Mouse (Mus musculus): ENCODE measurements around the gene Ppm1f. TPM values are rescaled to one million over a fixed set of nuclear protein-coding genes. Genes with fewer than 3 reads are reported as not detected.

Gene Ppm1f
- polyA plus RNA-seq, 1 experiment from 2014 or later, result 31.3 TPM

DNA sequence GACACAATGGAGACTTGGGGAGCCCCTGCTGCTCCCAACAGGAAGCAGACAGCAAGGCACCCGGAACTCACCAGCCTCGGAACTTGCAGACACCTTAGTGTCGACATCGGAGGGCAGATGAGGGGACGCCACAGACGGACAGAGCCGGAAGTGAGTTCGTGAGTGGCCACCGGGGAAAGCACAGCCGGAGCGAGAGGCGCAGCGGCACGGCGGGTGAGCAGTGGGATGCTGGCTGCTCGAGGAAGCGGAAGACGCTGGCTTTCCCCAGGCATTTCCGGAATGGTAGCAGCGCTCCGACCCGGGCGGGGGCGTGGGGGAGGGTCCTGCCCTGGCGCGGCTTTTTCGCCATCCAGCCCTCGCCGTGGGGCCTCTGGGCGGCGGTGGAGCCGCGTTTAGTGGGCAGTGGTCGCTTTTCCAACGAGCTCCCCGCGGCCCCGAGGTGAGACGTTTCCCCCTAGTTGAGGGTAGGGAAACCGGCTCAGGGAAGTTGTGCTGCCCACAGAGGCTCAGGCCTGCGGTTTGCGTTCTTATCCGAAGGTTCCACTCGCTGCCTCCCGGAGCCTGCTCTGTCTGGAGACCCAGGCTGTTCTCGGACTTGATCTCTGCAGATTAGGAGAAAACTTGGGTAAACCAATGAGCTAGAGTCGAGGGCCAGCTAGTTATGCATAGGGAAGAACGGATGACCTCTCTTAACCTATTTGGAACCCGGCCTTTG lies 25.5 kb upstream of the Ppm1f start, which contains the start of the genes Top3b and Vpreb1:
Top3b (plus strand) TSS at position 120 of the 715 bp plus-strand sequence.
Vpreb1 (minus strand) TSS at position 227 of the 715 bp plus-strand sequence.
- peak within 1 kb of the TSS; percentile 77 for H3K4me2 ChIP-seq (replicated peaks)
- peak; percentile 97 for ATAC-seq (ENCODE audit: low FRiP score, low read depth)
- H3K27me3 ChIP-seq (replicated peaks), result no peaks in the 10 kb centered on the region
- peak within 1 kb of the TSS; percentile 77 for H3K4me3 ChIP-seq
- H3K27ac ChIP-seq, result peak within 1 kb of the TSS; percentile 85
- H3K36me3 ChIP-seq, result peaks cover 6% of the 10 kb centered on the region
- under 1% methylated on average over 49 of the region's 49 CpGs for WGBS
- 0 out of 2 replicates have a peak, but pooled peaks cover under 1% of the 10 kb centered on the region for H3K9me3 ChIP-seq
- peak within 1 kb of the TSS; percentile 83 for H3K9ac ChIP-seq
- peaks cover 9% of the 10 kb centered on the region; the same call in 1 of the 2 replicates for H3K4me1 ChIP-seq

DNA sequence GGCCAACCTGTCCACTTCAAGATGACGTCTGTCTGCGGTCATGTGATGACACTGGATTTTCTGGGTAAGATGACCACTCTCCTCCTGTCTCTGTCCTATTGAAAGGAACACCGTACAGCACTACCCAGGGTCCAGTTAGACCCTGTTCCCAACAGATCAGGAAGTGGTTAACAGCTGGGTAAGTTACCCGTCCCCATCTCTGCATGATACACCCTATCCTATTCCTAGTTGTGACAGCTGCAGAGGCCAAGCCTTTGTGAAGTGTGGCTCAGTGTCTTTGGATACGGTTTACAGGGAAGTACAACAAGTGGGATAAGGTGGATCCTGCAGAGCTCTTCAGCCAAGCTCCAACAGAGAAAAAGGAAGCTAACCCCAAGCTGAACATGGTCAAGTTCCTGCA lies 17.2 kb upstream of the Ppm1f start:
- Histone ChIP-seq H3K9ac (no peak overlapping the region), H3K36me3 (peaks cover 85% of the 10 kb centered on the region)
- ATAC-seq (ENCODE audit: low FRiP score, low read depth), result no peak

DNA sequence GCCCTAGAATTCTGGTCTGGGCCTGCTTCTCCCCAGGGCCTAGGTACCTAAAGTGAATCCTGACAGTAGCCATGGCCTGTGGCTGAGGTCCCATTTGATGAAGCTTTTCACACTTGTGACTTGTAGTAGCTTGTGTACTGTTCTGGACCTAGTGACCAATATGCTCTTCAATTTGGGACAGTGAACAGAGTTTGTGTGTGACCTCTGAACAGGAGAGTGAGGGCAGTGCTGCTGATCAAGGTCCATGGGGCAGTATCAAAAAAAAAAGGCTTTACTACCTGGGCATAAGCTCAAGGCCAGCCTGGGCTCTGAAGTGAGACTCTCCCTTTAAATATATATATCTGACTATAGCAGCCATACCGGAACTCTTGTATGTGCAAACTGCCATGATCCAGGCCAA lies 7.9 kb upstream of the Ppm1f start:
- Histone ChIP-seq H3K4me2 (replicated peaks) (no peak overlapping the region), H3K4me3 (no peak overlapping the region), H3K9me3 (no peaks in the 10 kb centered on the region), H3K27ac (no peak overlapping the region), H3K4me1 (no peaks in the 10 kb centered on the region), H3K9ac (no peak overlapping the region), H3K36me3 (peaks cover 99% of the 10 kb centered on the region), H3K27me3 (replicated peaks) (no peaks in the 10 kb centered on the region)
- ATAC-seq (ENCODE audit: low FRiP score, low read depth), result no peak
- WGBS, result 96% methylated on average over 1 of the region's 1 CpGs

More for the DNA sequence above, 17.2 kb upstream of the Ppm1f start:
- Histone ChIP-seq H3K4me2 (replicated peaks) (no peak overlapping the region), H3K27ac (no peak overlapping the region), H3K27me3 (replicated peaks) (no peaks in the 10 kb centered on the region), H3K9me3 (0 out of 2 replicates have a peak, but pooled peaks cover 10% of the 10 kb centered on the region), H3K4me3 (no peak overlapping the region), H3K4me1 (no peaks in the 10 kb centered on the region)
- WGBS, result 93% methylated on average over 5 of the region's 5 CpGs

DNA sequence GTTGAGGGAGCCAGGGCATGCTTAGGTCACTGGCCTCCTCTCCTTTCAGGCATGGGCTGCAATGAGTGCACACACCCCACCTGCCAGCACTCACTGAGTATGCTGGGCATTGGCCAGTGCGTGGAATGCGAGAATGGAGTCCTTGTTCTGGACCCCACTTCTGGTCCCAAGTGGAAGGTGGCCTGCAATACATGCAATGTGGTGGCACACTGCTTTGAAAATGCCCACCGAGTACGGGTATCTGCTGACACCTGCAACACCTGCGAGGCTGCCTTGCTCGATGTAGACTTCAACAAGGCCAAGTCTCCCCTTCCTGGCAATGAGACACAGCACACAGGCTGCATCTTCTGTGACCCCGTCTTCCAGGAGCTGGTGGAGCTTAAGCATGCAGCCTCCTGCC lies 3.9 kb upstream of the Ppm1f start:
- Histone ChIP-seq H3K27me3 (replicated peaks) (no peaks in the 10 kb centered on the region), H3K27ac (no peak overlapping the region), H3K9me3 (no peaks in the 10 kb centered on the region), H3K4me1 (peaks cover 6% of the 10 kb centered on the region), H3K4me3 (no peak overlapping the region), H3K4me2 (replicated peaks) (no peak overlapping the region), H3K36me3 (peaks cover 70% of the 10 kb centered on the region), H3K9ac (no peak overlapping the region)
- 92% methylated on average over 7 of the region's 7 CpGs for WGBS
- no peak for ATAC-seq (ENCODE audit: low FRiP score, low read depth)

- Histone ChIP-seq H3K4me1 (peaks cover 10% of the 10 kb centered on the region), H3K36me3 (peaks cover 37% of the 10 kb centered on the region), H3K27ac (no peak overlapping the region), H3K9me3 (no peaks in the 10 kb centered on the region), H3K4me3 (no peak overlapping the region), H3K4me2 (replicated peaks) (peak overlapping the region; percentile 74), H3K27me3 (replicated peaks) (no peaks in the 10 kb centered on the region), H3K9ac (no peak overlapping the region; the same call in 1 of the 2 replicates)
- 20% methylated on average over 4 of the region's 4 CpGs for WGBS
- ATAC-seq (ENCODE audit: low FRiP score, low read depth), result no peak
Measured at GRCm38 (mm10) chr16:16896015-16896381, 271 bp upstream of the Ppm1f start.

DNA sequence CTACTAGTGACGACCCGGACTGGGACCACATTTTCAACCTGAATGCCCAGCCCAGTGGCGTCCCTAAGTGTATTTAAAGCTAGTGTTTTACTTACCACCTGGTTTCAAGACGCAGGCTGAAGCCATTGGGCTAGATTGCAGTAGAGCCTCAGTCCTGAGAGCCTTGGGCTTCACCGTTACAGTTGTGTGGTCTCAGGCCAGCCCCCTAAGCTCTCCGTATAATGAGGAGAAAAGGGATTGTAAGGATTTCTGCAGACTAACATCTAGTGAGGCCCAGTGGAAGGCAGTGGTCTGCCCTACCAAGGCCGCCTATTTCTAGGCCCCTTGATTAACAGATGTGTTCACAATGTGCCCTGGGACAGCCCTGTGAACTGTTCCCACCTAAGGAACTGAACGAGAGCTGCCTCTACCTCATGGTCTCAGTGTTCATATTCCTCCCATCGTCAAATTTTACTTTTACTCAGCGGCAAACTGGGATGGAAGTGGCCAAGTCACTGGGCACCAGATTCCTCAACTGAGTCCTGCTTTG lies 851 bp downstream of the Ppm1f start:
- H3K36me3 ChIP-seq, result peaks cover 26% of the 10 kb centered on the region
- H3K4me2 ChIP-seq (replicated peaks), result peak overlapping the region; percentile 74
- no peak; the same call in none of the 2 replicates for ATAC-seq (ENCODE audit: low FRiP score, low read depth)
- 32% methylated on average over 10 of the region's 10 CpGs for WGBS
- H3K27ac ChIP-seq, result no peak overlapping the region
- H3K4me1 ChIP-seq, result peaks cover 10% of the 10 kb centered on the region
- peak overlapping the region; percentile 67 for H3K9ac ChIP-seq
- H3K27me3 ChIP-seq (replicated peaks), result no peaks in the 10 kb centered on the region
- no peaks in the 10 kb centered on the region for H3K9me3 ChIP-seq
- peak overlapping the region; percentile 56 for H3K4me3 ChIP-seq

DNA sequence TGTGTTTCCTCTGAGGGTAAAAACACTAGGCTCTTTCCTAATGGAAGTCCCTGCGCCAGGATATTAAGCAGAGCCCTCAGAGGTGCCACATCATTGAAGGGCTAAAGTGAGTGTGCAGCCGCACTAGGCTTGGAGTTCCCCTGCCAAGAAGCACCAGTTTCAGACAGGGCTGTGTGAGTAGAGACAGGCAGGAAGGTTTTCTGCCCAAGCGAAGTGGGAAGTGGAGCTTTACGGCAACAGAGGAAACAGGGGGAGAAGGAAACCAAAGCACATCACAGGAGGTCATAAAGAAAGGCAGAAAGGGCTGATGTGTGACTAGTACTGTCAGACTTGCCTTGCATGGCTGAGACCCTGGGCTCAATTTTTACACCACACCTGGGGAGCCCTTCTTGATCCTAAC lies 6.1 kb downstream of the Ppm1f start:
- peaks cover 34% of the 10 kb centered on the region for H3K36me3 ChIP-seq
- ATAC-seq (ENCODE audit: low FRiP score, low read depth), result no peak
- WGBS, result 89% methylated on average over 4 of the region's 4 CpGs

GRCm38 (mm10) chr16:16903188-16903587 lies 6.9 kb downstream of the Ppm1f start:
- H3K9me3 ChIP-seq, result no peaks in the 10 kb centered on the region
- no peak overlapping the region for H3K27ac ChIP-seq
- H3K27me3 ChIP-seq (replicated peaks), result no peaks in the 10 kb centered on the region
- no peak overlapping the region for H3K4me2 ChIP-seq (replicated peaks)
- H3K36me3 ChIP-seq, result peaks cover 39% of the 10 kb centered on the region
- no peak overlapping the region for H3K9ac ChIP-seq
- WGBS, result 86% methylated on average over 5 of the region's 5 CpGs
- ATAC-seq (ENCODE audit: low FRiP score, low read depth), result no peak
- H3K4me1 ChIP-seq, result no peaks in the 10 kb centered on the region
- H3K4me3 ChIP-seq, result no peak overlapping the region

More for the DNA sequence above, 6.1 kb downstream of the Ppm1f start:
- Histone ChIP-seq H3K4me1 (peaks cover 5% of the 10 kb centered on the region), H3K4me2 (replicated peaks) (no peak overlapping the region), H3K9ac (no peak overlapping the region), H3K9me3 (no peaks in the 10 kb centered on the region), H3K4me3 (no peak overlapping the region), H3K27ac (no peak overlapping the region), H3K27me3 (replicated peaks) (no peaks in the 10 kb centered on the region)

DNA sequence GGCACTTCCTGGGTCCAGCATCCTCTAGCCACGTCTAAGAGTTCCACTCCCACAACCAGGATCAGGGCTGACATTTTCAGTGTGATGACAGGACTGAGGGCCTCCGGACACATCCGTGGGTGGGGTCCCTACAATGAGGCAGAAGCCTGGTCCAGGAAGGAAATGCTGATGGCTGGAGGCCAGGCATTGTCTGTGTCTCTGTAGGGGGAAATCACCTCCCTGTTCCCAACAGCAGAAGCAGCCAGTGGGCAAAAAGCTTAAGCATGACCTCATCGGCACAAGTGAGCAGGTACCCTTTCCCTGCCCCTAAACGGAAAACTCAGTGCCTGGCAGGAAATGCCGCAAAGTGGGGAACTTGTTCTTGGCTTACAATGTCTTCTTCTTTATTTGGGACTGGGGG lies 11.5 kb downstream of the Ppm1f start:
- H3K4me2 ChIP-seq (replicated peaks), result no peak overlapping the region
- H3K4me3 ChIP-seq, result no peak overlapping the region
- no peak overlapping the region for H3K9ac ChIP-seq
- H3K36me3 ChIP-seq, result peaks cover 57% of the 10 kb centered on the region
- H3K27me3 ChIP-seq (replicated peaks), result no peaks in the 10 kb centered on the region
- ATAC-seq (ENCODE audit: low FRiP score, low read depth), result no peak
- no peak overlapping the region for H3K27ac ChIP-seq
- no peaks in the 10 kb centered on the region for H3K9me3 ChIP-seq
- H3K4me1 ChIP-seq, result peaks cover 8% of the 10 kb centered on the region
- WGBS, result 85% methylated on average over 6 of the region's 6 CpGs

DNA sequence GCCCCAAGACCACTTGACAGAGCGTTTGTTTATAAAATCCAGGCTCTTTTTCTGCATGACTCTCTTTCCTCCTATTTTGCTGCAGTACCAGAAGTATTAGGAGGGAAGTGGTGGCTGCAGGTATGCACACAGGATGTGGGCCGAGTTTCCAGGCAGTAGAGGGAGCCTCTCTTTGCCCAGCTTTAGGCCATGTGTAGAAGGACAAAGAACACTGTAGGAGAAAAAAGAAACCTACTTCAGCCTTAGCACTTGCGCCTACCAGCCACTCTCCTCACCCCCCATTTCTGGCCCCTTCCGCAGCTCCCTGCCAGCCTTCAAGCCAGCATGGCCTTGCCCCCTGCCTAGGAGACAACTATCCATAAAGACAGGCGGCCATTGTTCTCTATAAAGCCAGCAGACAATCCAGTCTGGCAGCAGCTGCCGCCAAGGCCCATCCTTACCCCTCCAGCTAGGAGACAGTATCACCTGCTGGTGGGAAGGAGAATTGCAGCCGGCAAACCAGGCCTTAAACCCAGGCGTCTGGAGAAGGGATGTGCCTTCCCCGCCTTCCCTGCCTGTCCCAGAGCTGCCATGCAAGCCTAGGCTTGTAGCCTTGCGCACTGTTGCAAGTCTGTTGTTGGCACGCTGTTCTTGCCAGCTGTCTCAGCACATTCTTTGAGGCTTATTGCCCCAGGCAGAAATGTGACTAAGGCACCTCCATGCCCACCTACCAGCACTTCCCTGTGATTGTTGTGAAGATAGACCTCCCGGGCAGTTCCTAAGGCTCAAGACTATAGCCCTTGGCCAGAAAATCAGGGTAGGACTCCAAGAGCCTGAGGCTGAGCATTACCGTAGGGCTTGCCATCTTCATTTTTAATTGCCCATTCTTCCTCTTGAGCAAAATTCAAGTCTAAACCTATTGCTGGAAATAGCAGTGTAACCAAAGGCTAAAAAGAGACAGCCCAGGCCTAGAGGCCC lies 15.7 kb downstream of the Ppm1f start:
- H3K9me3 ChIP-seq, result no peaks in the 10 kb centered on the region
- peaks cover 8% of the 10 kb centered on the region for H3K4me1 ChIP-seq
- no peaks in the 10 kb centered on the region for H3K27me3 ChIP-seq (replicated peaks)
- H3K4me2 ChIP-seq (replicated peaks), result no peak overlapping the region
- H3K27ac ChIP-seq, result peak overlapping the region; percentile 27; the same call in 1 of the 2 replicates
- no peak overlapping the region; the same call in 1 of the 2 replicates for H3K9ac ChIP-seq
- 33% methylated on average over 13 of the region's 13 CpGs for WGBS
- peaks cover 66% of the 10 kb centered on the region for H3K36me3 ChIP-seq
- peak; percentile 97 for ATAC-seq (ENCODE audit: low FRiP score, low read depth)
- no peak overlapping the region for H3K4me3 ChIP-seq

DNA sequence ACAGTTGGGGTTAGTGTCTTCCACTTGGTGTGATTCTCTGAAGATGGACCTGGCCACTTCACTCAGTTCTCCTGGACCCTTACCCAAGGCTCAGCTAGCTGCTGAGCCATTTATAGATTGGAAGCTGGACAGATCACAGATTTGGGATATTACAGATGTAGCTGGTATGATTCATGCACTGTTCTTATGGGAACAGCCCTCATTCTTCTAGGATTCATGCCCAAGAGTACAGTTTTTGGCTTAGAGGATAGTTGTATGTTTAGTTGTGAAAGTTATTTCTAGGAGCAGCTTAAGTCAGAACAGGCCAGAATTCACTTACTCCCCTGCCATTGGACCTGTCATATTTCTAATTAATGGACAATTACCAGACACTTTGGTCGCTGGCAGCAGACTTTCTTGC lies 17.2 kb downstream of the Ppm1f start:
- Histone ChIP-seq H3K9ac (no peak overlapping the region), H3K4me3 (no peak overlapping the region), H3K4me1 (peaks cover 8% of the 10 kb centered on the region), H3K27me3 (replicated peaks) (no peaks in the 10 kb centered on the region), H3K27ac (no peak overlapping the region), H3K36me3 (peaks cover 77% of the 10 kb centered on the region), H3K4me2 (replicated peaks) (no peak overlapping the region), H3K9me3 (no peaks in the 10 kb centered on the region)
- WGBS, result 81% methylated on average over 1 of the region's 1 CpGs
- no peak for ATAC-seq (ENCODE audit: low FRiP score, low read depth)

All from neural tube, embryonic 12.5 days (tissue).